Mouse (Mus musculus): ENCODE results near the gene Pdss2.

The Pdss2 gene

GRCm38 (mm10) chr10:43312211-43312610 is 90.9 kb downstream of the Pdss2 start:
- in situ Hi-C loops (cut with MboI): no loop called here

- in situ Hi-C loops (cut with MboI): no loop called here
These were observed 91.6 kb downstream of the Pdss2 start for GRCm38 (mm10) chr10:43312658-43313417.

- in situ Hi-C loops (cut with MboI): no loop called here
These were observed 93.9 kb downstream of the Pdss2 start for GRCm38 (mm10) chr10:43315228-43315627.

GRCm38 (mm10) chr10:43317327-43317951 is 96.2 kb downstream of the Pdss2 start:
- in situ Hi-C loops (cut with MboI): no loop called here

GRCm38 (mm10) chr10:43321019-43321418 is 99.7 kb downstream of the Pdss2 start:
- in situ Hi-C loops (cut with MboI): no loop called here

GRCm38 (mm10) chr10:43322446-43323178 is 101.3 kb downstream of the Pdss2 start:
- in situ Hi-C loops (cut with MboI): no loop called here

- in situ Hi-C loops (cut with MboI): no loop called here
These were observed 102.1 kb downstream of the Pdss2 start for GRCm38 (mm10) chr10:43323386-43323785.

GRCm38 (mm10) chr10:43329813-43330212 is 108.5 kb downstream of the Pdss2 start:
- in situ Hi-C loops (cut with MboI): no loop called here

- in situ Hi-C loops (cut with MboI): no loop called here
These were observed 109.4 kb downstream of the Pdss2 start for GRCm38 (mm10) chr10:43330691-43331090.

- in situ Hi-C loops (cut with MboI): no loop called here
These were observed 110.8 kb downstream of the Pdss2 start for GRCm38 (mm10) chr10:43331931-43332701.

- in situ Hi-C loops (cut with MboI): no loop called here
These were observed 114.6 kb downstream of the Pdss2 start for GRCm38 (mm10) chr10:43335874-43336273.

- in situ Hi-C loops (cut with MboI): no loop called here
These were observed 115.8 kb downstream of the Pdss2 start for GRCm38 (mm10) chr10:43337110-43337509.

- in situ Hi-C loops (cut with MboI): no loop called here
These were observed 118.5 kb downstream of the Pdss2 start for GRCm38 (mm10) chr10:43339811-43340210.

- in situ Hi-C loops (cut with MboI): no loop called here
These were observed 128.4 kb downstream of the Pdss2 start for GRCm38 (mm10) chr10:43349718-43350117.

GRCm38 (mm10) chr10:43357884-43358283 is 136.6 kb downstream of the Pdss2 start:
- in situ Hi-C loops (cut with MboI): no loop called here

- in situ Hi-C loops (cut with MboI): no loop called here
These were observed 141.7 kb downstream of the Pdss2 start for GRCm38 (mm10) chr10:43362947-43363346.

GRCm38 (mm10) chr10:43363431-43363851 is 142.2 kb downstream of the Pdss2 start:
- in situ Hi-C loops (cut with MboI): no loop called here

- in situ Hi-C loops (cut with MboI): no loop called here
These were observed 144.6 kb downstream of the Pdss2 start for GRCm38 (mm10) chr10:43365909-43366308.

- in situ Hi-C loops (cut with MboI): no loop called here
These were observed 147.3 kb downstream of the Pdss2 start for GRCm38 (mm10) chr10:43368611-43369010.

- in situ Hi-C loops (cut with MboI): no loop called here
These were observed 151.0 kb downstream of the Pdss2 start for GRCm38 (mm10) chr10:43372315-43372714.

GRCm38 (mm10) chr10:43373035-43373434 is 151.7 kb downstream of the Pdss2 start:
- in situ Hi-C loops (cut with MboI): no loop called here

GRCm38 (mm10) chr10:43373666-43374065 is 152.4 kb downstream of the Pdss2 start:
- in situ Hi-C loops (cut with MboI): no loop called here
